Mouse (Mus musculus): Measurements from ENCODE around the gene Olfr1410.

Gene Olfr1410

DNA sequence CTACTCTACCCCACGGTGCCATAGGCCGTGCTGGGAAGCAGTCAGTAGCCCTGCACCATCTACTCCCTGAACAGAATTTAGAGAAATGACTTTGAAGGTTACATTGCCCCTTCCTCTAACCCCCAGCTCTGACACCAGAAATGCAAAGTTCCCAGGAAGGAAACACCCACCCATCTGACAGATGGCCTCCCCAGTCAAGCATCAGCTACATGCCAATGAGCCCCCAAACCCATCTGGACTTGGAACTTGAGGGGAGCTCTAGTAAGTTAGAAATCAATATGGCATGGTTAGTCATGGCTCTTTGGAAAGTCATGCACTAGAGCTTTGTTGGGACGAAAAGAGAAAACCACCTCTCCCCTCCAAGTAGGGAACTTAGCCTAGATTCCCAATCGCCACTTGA lies 33.2 kb downstream of the Olfr1410 start:
- DNase-seq (ENCODE audit: extremely low read depth, low read depth, low spot score), result no peak

- DNase-seq (ENCODE audit: extremely low read depth, low read depth, low spot score), result no peak
Observed at GRCm38 (mm10) chr1:92640393-92640792, 34.8 kb downstream of the Olfr1410 start.

DNA sequence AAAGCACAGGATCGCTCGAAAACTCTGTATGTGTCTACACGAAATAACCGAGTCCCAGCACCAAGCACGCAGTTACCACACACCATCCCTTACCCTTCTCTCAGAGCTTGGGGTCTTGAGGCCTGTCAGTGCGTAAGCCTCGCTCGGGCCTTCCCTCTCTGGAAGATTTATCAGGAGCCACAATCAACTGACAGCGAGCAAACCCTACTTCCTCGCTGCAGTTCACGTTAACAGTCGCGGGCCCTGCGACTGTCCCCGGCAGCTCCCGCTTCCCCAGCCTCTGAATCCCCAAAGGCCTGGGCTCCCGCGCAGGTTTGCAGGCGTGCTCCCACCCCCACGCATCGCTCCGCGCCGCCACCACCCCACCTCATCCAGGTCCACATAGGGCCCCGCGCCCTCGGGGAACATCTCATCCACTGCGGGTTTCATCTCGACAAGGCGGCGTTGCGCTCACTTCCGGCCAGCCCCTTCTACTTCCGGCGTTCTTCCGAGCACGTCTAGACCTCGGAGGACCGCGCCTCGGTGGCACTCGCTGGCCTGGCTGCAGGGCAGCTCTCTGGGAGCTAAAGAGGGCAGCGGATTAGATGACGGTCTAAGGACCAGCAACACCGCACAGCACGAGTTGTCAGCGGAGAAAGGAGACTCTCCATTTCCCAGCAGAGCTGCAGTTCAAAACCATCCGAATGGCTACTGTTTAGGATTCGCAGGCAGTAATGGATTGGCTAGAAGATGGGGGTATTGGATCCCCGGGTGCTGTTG lies 36.1 kb downstream of the Olfr1410 start, which contains the start of gene Cops9:
TSS of gene Cops9 (minus strand) at position 472 of the 759 bp plus-strand sequence.
- peak; percentile 23 for DNase-seq (ENCODE audit: extremely low read depth, low read depth, low spot score)

DNA sequence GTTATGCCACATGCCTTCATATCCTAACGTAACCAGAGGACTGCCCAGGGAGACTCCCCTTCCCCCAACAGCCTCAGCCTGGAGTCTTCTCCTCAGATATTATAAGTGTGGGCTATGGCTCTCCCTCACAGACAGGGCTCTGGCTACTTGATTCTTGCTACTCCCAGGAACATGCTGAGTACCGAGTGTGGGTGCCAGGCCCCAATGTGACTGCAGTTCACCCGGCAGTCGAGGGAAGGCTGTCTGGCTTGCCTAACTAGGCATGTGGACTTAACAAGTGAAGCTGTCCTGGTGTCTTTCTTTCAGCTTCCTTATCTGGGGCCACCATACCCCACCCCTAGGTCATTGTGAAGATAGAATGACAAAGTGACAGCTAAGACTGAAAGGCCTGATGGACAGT lies 38.1 kb downstream of the Olfr1410 start:
- no peak for DNase-seq (ENCODE audit: extremely low read depth, low read depth, low spot score)

- DNase-seq (ENCODE audit: extremely low read depth, low read depth, low spot score), result no peak
Observed at GRCm38 (mm10) chr1:92644916-92645315, 39.3 kb downstream of the Olfr1410 start.

- DNase-seq (ENCODE audit: extremely low read depth, low read depth, low spot score), result no peak
Observed at GRCm38 (mm10) chr1:92646111-92646510, 40.5 kb downstream of the Olfr1410 start.

- no peak for DNase-seq (ENCODE audit: extremely low read depth, low read depth, low spot score)
Observed at GRCm38 (mm10) chr1:92646601-92647000, 41.0 kb downstream of the Olfr1410 start.

- no peak for DNase-seq (ENCODE audit: extremely low read depth, low read depth, low spot score)
Observed at GRCm38 (mm10) chr1:92647026-92647425, 41.4 kb downstream of the Olfr1410 start.

DNA sequence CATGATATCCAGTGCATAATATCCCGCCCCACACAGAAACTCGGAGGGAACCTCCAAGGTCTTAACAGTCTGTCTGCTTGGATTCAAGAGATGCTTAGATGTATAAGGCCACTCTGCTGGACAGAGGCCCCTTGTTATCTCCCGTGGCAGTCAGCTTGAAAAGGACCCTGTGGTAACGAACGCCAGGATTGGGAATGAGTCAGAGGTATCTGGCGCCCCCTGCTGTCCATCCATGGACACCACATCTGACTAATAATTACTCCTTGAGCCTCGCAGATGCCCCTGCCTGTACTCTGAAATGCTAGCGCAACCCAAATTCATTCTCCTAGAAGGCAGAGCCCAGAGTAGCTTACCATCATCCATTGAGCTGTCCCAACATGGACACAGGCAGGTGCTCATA lies 42.2 kb downstream of the Olfr1410 start:
- DNase-seq (ENCODE audit: extremely low read depth, low read depth, low spot score), result no peak

GRCm38 (mm10) chr1:92648197-92648596 lies 42.6 kb downstream of the Olfr1410 start:
- no peak for DNase-seq (ENCODE audit: extremely low read depth, low read depth, low spot score)

DNA sequence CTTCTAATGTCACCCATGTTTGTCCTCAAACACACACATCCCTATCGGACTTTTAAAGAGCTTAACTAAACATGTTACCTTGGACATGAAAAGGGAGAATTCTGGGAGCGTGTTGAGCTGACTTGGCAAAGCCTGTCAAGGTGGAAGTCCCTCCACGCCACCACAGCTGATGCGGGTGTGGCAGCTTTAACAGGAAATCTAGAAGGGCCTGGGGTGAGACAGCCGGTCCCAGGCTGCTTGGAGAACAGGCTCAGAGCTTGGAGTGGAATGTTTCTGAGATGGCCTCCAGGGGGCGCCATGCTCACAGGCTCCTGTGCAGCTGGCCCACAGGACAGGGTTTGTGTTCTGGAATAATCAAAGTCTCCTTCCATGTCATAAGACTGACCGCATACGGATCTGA lies 43.1 kb downstream of the Olfr1410 start, which contains the start of gene Otos:
TSS of gene Otos (minus strand) at position 169 of the 400 bp plus-strand sequence.
- DNase-seq (ENCODE audit: extremely low read depth, low read depth, low spot score), result no peak

DNA sequence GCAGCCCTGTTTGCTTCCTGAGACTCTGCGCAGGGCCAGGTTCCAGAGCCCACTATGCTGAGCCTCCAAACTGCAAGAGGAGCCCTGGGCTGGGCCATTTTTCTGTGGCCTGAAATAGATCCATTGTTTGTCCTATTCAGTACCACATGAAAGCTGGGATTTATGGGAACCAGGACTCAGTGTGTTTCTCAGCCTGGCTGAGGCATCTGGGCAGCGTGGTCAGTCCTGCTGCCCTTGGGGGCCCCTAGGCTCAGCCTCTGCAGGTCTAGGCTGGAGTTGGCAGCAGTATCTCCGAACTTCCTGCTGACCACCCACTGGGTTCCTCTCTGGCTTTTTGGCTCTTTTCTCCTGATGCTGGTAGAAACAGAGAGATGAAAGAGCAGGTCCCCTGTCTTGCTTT lies 45.9 kb downstream of the Olfr1410 start:
- DNase-seq (ENCODE audit: extremely low read depth, low read depth, low spot score), result no peak

DNA sequence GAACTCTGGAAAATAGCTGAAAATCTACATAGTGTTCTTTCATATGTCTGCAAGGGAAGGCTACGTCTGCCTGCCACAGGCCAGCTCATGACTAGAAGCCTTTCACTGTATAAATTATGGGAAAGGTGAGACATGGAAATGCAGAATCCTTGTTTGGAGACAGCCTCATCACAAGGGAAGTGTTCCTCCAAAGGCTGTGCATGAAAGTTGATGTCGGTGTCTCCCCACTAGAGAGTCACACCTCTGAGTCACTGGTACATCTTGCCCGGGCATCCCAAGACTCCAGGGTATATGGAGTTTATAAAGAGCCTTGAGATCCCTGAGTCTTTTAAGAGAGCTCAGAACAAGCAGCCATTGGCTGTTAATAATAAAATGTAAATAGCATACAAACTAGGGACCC lies 47.6 kb downstream of the Olfr1410 start:
- DNase-seq (ENCODE audit: extremely low read depth, low read depth, low spot score), result no peak

DNA sequence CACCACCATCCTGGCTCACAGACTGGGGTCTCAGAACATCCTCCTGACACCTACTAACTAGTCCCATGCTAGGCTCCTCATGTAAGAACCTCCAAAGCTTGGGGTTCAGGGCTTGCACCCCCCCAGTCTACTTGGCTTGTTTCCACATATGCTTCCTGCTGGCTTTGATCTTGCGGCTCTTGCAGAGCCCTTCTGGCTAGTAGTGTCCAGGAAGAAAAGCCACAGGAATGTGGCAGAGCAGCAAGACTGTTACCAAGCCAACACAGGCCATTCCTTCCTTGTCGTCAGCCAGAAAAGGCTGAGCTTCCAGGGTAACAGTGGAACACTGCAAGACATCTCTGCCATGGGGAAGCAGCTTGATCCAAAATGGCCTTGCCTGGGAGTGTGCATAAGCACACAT lies 49.1 kb downstream of the Olfr1410 start:
- DNase-seq (ENCODE audit: extremely low read depth, low read depth, low spot score), result no peak

DNA sequence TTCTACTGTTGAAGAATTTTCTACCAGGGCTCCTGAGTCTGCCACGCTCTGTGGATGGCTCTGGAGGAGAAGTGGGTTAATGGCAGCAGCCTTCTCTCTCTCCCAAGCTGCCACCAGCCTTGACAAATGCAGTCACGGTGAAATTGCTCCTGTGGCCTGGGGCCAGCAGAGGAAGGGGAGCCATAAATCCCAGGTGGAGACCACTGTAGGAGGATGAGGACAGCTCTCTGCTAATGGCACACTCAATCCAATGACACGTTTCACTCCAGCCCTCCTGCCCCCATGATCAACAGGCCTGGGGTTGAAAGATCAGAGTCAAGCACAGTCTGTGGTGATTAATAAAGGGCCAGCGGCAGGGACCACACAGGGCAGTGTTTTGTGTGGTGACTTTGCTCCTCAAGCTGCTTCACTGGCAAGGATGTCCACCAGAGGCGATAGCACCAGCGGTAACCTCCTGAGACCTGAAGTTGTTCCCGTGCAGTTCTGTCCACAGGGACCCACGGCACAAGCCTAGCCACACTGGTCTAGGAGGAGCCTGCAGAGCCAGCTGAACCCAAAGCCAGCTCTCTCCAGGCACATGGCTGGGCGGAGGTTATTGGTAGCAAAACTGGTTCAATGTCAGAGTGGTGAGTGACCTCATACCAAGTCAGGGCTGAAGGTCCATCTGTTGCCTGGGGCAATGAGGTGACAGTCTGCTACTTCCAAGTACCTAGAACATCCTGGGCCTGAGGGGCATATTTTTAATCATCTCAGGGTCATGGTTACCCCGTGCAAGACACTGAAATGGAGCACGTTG lies 51.6 kb downstream of the Olfr1410 start:
- no peak for DNase-seq (ENCODE audit: extremely low read depth, low read depth, low spot score)

GRCm38 (mm10) chr1:92659392-92659791 lies 53.8 kb downstream of the Olfr1410 start:
- no peak for DNase-seq (ENCODE audit: extremely low read depth, low read depth, low spot score)
